Mouse (Mus musculus): Measurements from ENCODE around the gene Uaca. TPM values are rescaled to one million over a fixed set of nuclear protein-coding genes. Genes with fewer than 3 reads are reported as not detected.

Uaca gene
- polyA plus RNA-seq, 1 experiment: 11.1 TPM

- H3K4me3 ChIP-seq (ENCODE audit: control insufficient read depth, low read depth, low read length): no peak overlapping the region
- H3K4me1 ChIP-seq (ENCODE audit: control insufficient read depth, insufficient read depth, low read length): no peaks in the 10 kb centered on the region
- H3K27me3 ChIP-seq (ENCODE audit: control insufficient read depth, insufficient read depth, low read length): no peaks in the 10 kb centered on the region
- H3K27ac ChIP-seq (ENCODE audit: control insufficient read depth, insufficient read depth, low read depth, low read length): peak overlapping the region; percentile 49
- H3K36me3 ChIP-seq (ENCODE audit: control insufficient read depth, insufficient read depth, low read length): no peaks in the 10 kb centered on the region
- no peak for TF ChIP-seq POLR2A (IDR thresholded peaks at IDR 0.05; ENCODE audit: control insufficient read depth, low read depth, low read length)
- no peak for TF ChIP-seq CTCF (IDR thresholded peaks at IDR 0.05; ENCODE audit: control insufficient read depth, insufficient read depth, insufficient replicate concordance, low read depth, low read length)
These were observed 54.4 kb downstream of the Uaca start for GRCm38 (mm10) chr9:60848730-60849129.

- Histone ChIP-seq H3K36me3 (ENCODE audit: control insufficient read depth, insufficient read depth, low read length) (no peaks in the 10 kb centered on the region), H3K27ac (ENCODE audit: control insufficient read depth, insufficient read depth, low read depth, low read length) (no peak overlapping the region), H3K4me3 (ENCODE audit: control insufficient read depth, low read depth, low read length) (no peak overlapping the region), H3K4me1 (ENCODE audit: control insufficient read depth, insufficient read depth, low read length) (no peaks in the 10 kb centered on the region), H3K27me3 (ENCODE audit: control insufficient read depth, insufficient read depth, low read length) (no peaks in the 10 kb centered on the region)
- TF ChIP-seq CTCF (IDR thresholded peaks at IDR 0.05; ENCODE audit: control insufficient read depth, insufficient read depth, insufficient replicate concordance, low read depth, low read length): no peak
- no peak for TF ChIP-seq POLR2A (IDR thresholded peaks at IDR 0.05; ENCODE audit: control insufficient read depth, low read depth, low read length)
These were observed 55.6 kb downstream of the Uaca start for GRCm38 (mm10) chr9:60849986-60850385.

GRCm38 (mm10) chr9:60854196-60854595 lies 59.9 kb downstream of the Uaca start:
- Histone ChIP-seq H3K4me1 (ENCODE audit: control insufficient read depth, insufficient read depth, low read length) (no peaks in the 10 kb centered on the region), H3K36me3 (ENCODE audit: control insufficient read depth, insufficient read depth, low read length) (no peaks in the 10 kb centered on the region), H3K27ac (ENCODE audit: control insufficient read depth, insufficient read depth, low read depth, low read length) (no peak overlapping the region)

GRCm38 (mm10) chr9:60857833-60858232 lies 63.5 kb downstream of the Uaca start:
- H3K4me1 ChIP-seq (ENCODE audit: control insufficient read depth, insufficient read depth, low read length): no peaks in the 10 kb centered on the region
- H3K36me3 ChIP-seq (ENCODE audit: control insufficient read depth, insufficient read depth, low read length): no peaks in the 10 kb centered on the region
- no peak overlapping the region for H3K27ac ChIP-seq (ENCODE audit: control insufficient read depth, insufficient read depth, low read depth, low read length)
- no peak for TF ChIP-seq POLR2A (IDR thresholded peaks at IDR 0.05; ENCODE audit: control insufficient read depth, low read depth, low read length)
- TF ChIP-seq CTCF (IDR thresholded peaks at IDR 0.05; ENCODE audit: control insufficient read depth, insufficient read depth, insufficient replicate concordance, low read depth, low read length): peak; percentile 4; the same call in 1 of the 2 replicates
- no peaks in the 10 kb centered on the region for H3K27me3 ChIP-seq (ENCODE audit: control insufficient read depth, insufficient read depth, low read length)
- no peak overlapping the region for H3K4me3 ChIP-seq (ENCODE audit: control insufficient read depth, low read depth, low read length)

More at GRCm38 (mm10) chr9:60854196-60854595, 59.9 kb downstream of the Uaca start:
- H3K4me3 ChIP-seq (ENCODE audit: control insufficient read depth, low read depth, low read length): no peak overlapping the region
- TF ChIP-seq CTCF (IDR thresholded peaks at IDR 0.05; ENCODE audit: control insufficient read depth, insufficient read depth, insufficient replicate concordance, low read depth, low read length) (no peak), POLR2A (IDR thresholded peaks at IDR 0.05; ENCODE audit: control insufficient read depth, low read depth, low read length) (no peak)
- H3K27me3 ChIP-seq (ENCODE audit: control insufficient read depth, insufficient read depth, low read length): no peaks in the 10 kb centered on the region

- TF ChIP-seq CTCF (IDR thresholded peaks at IDR 0.05; ENCODE audit: control insufficient read depth, insufficient read depth, insufficient replicate concordance, low read depth, low read length): no peak
- TF ChIP-seq POLR2A (IDR thresholded peaks at IDR 0.05; ENCODE audit: control insufficient read depth, low read depth, low read length): no peak
- Histone ChIP-seq H3K36me3 (ENCODE audit: control insufficient read depth, insufficient read depth, low read length) (no peaks in the 10 kb centered on the region), H3K4me1 (ENCODE audit: control insufficient read depth, insufficient read depth, low read length) (no peaks in the 10 kb centered on the region), H3K4me3 (ENCODE audit: control insufficient read depth, low read depth, low read length) (no peak overlapping the region), H3K27ac (ENCODE audit: control insufficient read depth, insufficient read depth, low read depth, low read length) (no peak overlapping the region), H3K27me3 (ENCODE audit: control insufficient read depth, insufficient read depth, low read length) (no peaks in the 10 kb centered on the region)
These were observed 64.1 kb downstream of the Uaca start for GRCm38 (mm10) chr9:60858306-60858960.

- TF ChIP-seq POLR2A (IDR thresholded peaks at IDR 0.05; ENCODE audit: control insufficient read depth, low read depth, low read length) (no peak), CTCF (IDR thresholded peaks at IDR 0.05; ENCODE audit: control insufficient read depth, insufficient read depth, insufficient replicate concordance, low read depth, low read length) (no peak)
- H3K27me3 ChIP-seq (ENCODE audit: control insufficient read depth, insufficient read depth, low read length): no peaks in the 10 kb centered on the region
- no peaks in the 10 kb centered on the region for H3K4me1 ChIP-seq (ENCODE audit: control insufficient read depth, insufficient read depth, low read length)
- no peak overlapping the region for H3K27ac ChIP-seq (ENCODE audit: control insufficient read depth, insufficient read depth, low read depth, low read length)
- H3K4me3 ChIP-seq (ENCODE audit: control insufficient read depth, low read depth, low read length): no peak overlapping the region
- H3K36me3 ChIP-seq (ENCODE audit: control insufficient read depth, insufficient read depth, low read length): no peaks in the 10 kb centered on the region
These were observed 64.7 kb downstream of the Uaca start for GRCm38 (mm10) chr9:60859031-60859430.

GRCm38 (mm10) chr9:60861030-60861429 lies 66.7 kb downstream of the Uaca start:
- no peak overlapping the region for H3K27ac ChIP-seq (ENCODE audit: control insufficient read depth, insufficient read depth, low read depth, low read length)
- H3K4me1 ChIP-seq (ENCODE audit: control insufficient read depth, insufficient read depth, low read length): no peaks in the 10 kb centered on the region
- no peak overlapping the region for H3K4me3 ChIP-seq (ENCODE audit: control insufficient read depth, low read depth, low read length)
- no peaks in the 10 kb centered on the region for H3K27me3 ChIP-seq (ENCODE audit: control insufficient read depth, insufficient read depth, low read length)
- TF ChIP-seq POLR2A (IDR thresholded peaks at IDR 0.05; ENCODE audit: control insufficient read depth, low read depth, low read length) (no peak), CTCF (IDR thresholded peaks at IDR 0.05; ENCODE audit: control insufficient read depth, insufficient read depth, insufficient replicate concordance, low read depth, low read length) (no peak)
- H3K36me3 ChIP-seq (ENCODE audit: control insufficient read depth, insufficient read depth, low read length): no peaks in the 10 kb centered on the region
